Mouse (Mus musculus) testis, postnatal 14 days (tissue): ENCODE results near the gene Sh3bp1.

Experiments used
- DNase-seq: peaks from one replicate; pipeline ENCODE4 v3.0.0; 2021; ENCODE audit warnings: low spot score

The Sh3bp1 gene

GRCm38 (mm10) chr15:78947657-78948056, 48.1 kb downstream of the Sh3bp1 start, which contains the start of gene Triobp:
Gene Triobp, plus strand, starts transcription at chr15:78947724.
- peak; percentile 91 for DNase-seq

GRCm38 (mm10) chr15:78948152-78948725, 48.7 kb downstream of the Sh3bp1 start:
- DNase-seq, result no peak

- no peak for DNase-seq
These were observed 49.3 kb downstream of the Sh3bp1 start for GRCm38 (mm10) chr15:78948883-78949282.

GRCm38 (mm10) chr15:78955663-78956062, 56.1 kb downstream of the Sh3bp1 start:
- DNase-seq, result no peak

- no peak for DNase-seq
These were observed 56.8 kb downstream of the Sh3bp1 start for GRCm38 (mm10) chr15:78956351-78956750.

GRCm38 (mm10) chr15:78957021-78957420, 57.5 kb downstream of the Sh3bp1 start:
- DNase-seq, result no peak

- no peak for DNase-seq
These were observed 60.0 kb downstream of the Sh3bp1 start for GRCm38 (mm10) chr15:78959537-78959936.

- no peak for DNase-seq
These were observed 60.5 kb downstream of the Sh3bp1 start for GRCm38 (mm10) chr15:78960088-78960487.
